Mouse (Mus musculus): ENCODE results near the gene Arl6ip1. TPM values are rescaled to one million over a fixed set of nuclear protein-coding genes. Genes with fewer than 3 reads are reported as not detected.

The Arl6ip1 gene
- polyA plus RNA-seq, 1 experiment from 2014 or later, result 381 TPM

Other genes with a start within 250 kb of the Arl6ip1 start
- 874 and 1,384 TPM in 2 replicates for gene Rps15a, start 13.5 kb downstream of the Arl6ip1 start, polyA plus RNA-seq (2014; fragmentation: Nextera tagmentation; extraction: Ambion mirVana)
- gene Smg1, start 114.0 kb upstream of the Arl6ip1 start, polyA plus RNA-seq (2014; fragmentation: Nextera tagmentation; extraction: Ambion mirVana), result 17.7 and 35.3 TPM in 2 replicates

Measured in kidney, embryonic 14.5 days (tissue).